Mouse (Mus musculus): ENCODE data around the gene Gm17349. TPM values are rescaled to one million over a fixed set of nuclear protein-coding genes. Genes with fewer than 3 reads are reported as not detected.

Gene Gm17349
- total RNA-seq, 1 experiment from 2014 or later = 43.7 TPM

GRCm38 (mm10) chr15:99661121-99661830 lies 44.0 kb downstream of the Gm17349 start:
- no peak for DNase-seq

GRCm38 (mm10) chr15:99658437-99658836 lies 46.9 kb downstream of the Gm17349 start:
- no peak for DNase-seq

- DNase-seq = no peak
Observed at GRCm38 (mm10) chr15:99655956-99656355, 49.3 kb downstream of the Gm17349 start.

DNA sequence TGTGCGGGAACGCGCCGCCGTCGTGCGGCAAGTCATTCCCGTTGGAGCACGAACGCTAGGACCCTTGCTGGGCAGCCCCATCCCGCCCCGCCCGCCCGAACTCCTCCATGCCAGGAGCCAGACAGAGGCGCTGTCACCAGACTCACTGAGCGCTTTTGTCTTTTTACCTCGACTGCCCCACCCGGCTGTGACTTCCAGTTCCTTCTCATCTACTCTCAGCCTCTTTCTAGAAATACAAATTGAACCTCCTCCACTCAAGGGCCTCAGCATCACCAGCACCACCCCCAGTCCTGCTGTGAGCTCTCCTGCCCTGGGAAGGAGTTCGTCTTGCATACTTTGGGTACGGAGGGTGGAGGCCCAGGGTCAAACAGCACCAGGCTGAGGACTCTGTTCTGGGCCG lies 51.4 kb downstream of the Gm17349 start:
- no peak for DNase-seq

DNA sequence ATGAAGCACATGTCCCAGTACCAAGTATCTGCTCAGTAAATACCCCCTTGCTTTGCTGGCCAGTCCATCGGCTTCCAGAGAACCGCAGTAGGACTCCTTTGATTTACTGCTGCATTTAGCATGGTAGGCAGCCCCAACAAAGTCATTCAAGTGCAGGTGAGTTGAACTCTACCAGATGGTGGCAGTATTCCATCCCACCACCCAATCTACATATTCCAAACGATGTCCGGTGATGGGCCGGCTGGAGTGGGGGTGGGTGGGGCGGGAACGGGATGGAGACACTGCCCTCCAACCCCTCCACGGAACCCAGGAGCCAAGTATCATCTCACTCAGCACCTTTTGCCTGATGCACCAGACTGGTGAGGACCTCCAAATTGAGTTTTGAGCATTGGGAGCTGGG lies 52.0 kb downstream of the Gm17349 start:
- DNase-seq = no peak

Other genes starting within 250 kb of the Gm17349 start
- 40.6 and 42.1 TPM in 2 replicates for gene Nckap5l, start 247.7 kb downstream of the Gm17349 start, total RNA-seq (2021)
- 6.2 and 7.7 TPM in 2 replicates for gene Bcdin3d, start 230.8 kb downstream of the Gm17349 start, total RNA-seq (2021)
- 24.3 TPM in 2 replicates for gene Faim2, start 177.3 kb downstream of the Gm17349 start, total RNA-seq (2021)
- gene Aqp2, start 126.4 kb downstream of the Gm17349 start, total RNA-seq (2021) = 0.82 TPM in 1 of 2 replicates, not detected in the other
- gene Aqp5, start 114.7 kb downstream of the Gm17349 start, total RNA-seq (2021) = 1.9 and 3.3 TPM in 2 replicates
- not detected in 2 replicates for gene Aqp6, start 104.1 kb downstream of the Gm17349 start, total RNA-seq (2021)
- gene Racgap1, start 53.8 kb downstream of the Gm17349 start, total RNA-seq (2021) = 13.4 and 13.6 TPM in 2 replicates
- gene Asic1, start 35.1 kb downstream of the Gm17349 start, total RNA-seq (2021) = 0.33 and 0.49 TPM in 2 replicates
- 51.9 and 63.6 TPM in 2 replicates for gene Smarcd1, start 3.4 kb downstream of the Gm17349 start, total RNA-seq (2021)
- gene Gpd1, start 12.0 kb upstream of the Gm17349 start, total RNA-seq (2021) = 639 and 861 TPM in 2 replicates
- 217 and 256 TPM in 2 replicates for gene Cox14, start 20.1 kb upstream of the Gm17349 start, total RNA-seq (2021)
- gene Cers5, start 67.4 kb upstream of the Gm17349 start, total RNA-seq (2021) = 47.5 and 61.7 TPM in 2 replicates
- 40.3 and 42.4 TPM in 2 replicates for gene Lima1, start 170.0 kb upstream of the Gm17349 start, total RNA-seq (2021)

Measured in adrenal gland, postnatal 25 days (tissue).